Mouse (Mus musculus): Measurements from ENCODE around the gene Ikzf4. TPM values are rescaled to one million over a fixed set of nuclear protein-coding genes. Genes with fewer than 3 reads are reported as not detected.

Ikzf4 gene
- 0.04 TPM for polyA plus RNA-seq (2012; fragmentation: generic; extraction: Trizol)

DNA sequence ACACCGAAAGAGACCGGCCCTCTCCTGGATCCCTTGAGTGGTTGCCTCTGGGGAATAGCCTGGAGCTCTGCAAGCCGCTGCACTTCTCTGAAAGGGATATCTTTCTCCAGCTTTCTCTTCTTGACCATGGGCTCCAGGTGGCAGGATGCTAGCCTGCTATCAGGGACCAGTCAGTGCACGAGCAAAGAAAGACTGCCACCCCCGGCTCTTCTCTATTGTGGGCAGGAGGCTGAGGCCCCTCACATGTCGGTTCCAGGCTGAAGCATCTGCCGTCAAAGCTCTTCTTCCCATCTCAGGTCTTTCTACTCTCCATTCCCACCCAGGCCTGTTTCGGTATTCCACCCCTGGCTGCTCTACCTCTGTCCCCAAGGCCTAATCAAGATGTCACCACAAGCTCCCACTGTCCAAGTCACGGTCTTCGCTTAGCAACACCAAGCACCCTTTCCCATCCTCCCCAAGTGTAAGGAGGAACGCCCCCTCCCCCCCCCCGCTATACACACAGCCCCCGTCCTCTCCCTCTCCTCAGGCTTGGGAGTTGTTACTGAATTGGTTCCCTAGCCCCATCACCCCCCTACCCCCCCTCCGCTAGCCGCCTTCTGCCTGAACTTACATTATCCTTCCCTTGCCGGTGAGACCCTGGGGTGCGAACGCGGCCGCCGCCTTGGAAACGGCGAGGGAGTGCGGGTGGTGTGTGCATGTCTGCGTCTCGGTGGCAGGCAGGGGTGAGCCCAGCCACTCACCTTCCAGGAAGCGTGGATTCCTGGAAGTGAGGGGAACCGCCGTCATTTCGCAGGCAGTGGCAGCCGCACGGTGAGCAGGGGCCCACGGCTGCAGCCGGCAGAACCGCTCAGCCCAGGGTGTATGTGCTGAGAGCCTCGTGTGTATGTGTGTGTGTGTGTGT is at the start of gene Ikzf4:
TSS of gene Ikzf4 (minus strand) at position 881 of the 901 bp plus-strand sequence.
- Histone ChIP-seq H3ac (ENCODE audit: control insufficient read depth, insufficient read length) (no peak within 1 kb of the TSS), H3K4me3 (no peak within 1 kb of the TSS), H3K79me2 (ENCODE audit: control insufficient read depth, insufficient read depth) (no peaks in the 10 kb centered on the region), H3K4me2 (ENCODE audit: low read depth) (no peak within 1 kb of the TSS), H3K36me3 (ENCODE audit: control insufficient read depth, insufficient read depth) (no peaks in the 10 kb centered on the region), H3K27me3 (ENCODE audit: control insufficient read depth, insufficient read depth, insufficient read length) (peaks cover 14% of the 10 kb centered on the region)
- TF ChIP-seq MYOD1 (IDR thresholded peaks at IDR 0.05; ENCODE audit: control insufficient read depth in 1 of 3, insufficient read length in 2 of 3, low read depth in 2 of 3) = no peak
- TF ChIP-seq E2F4 (IDR thresholded peaks at IDR 0.05; ENCODE audit: insufficient read depth) = no peak
- TF ChIP-seq REST (IDR thresholded peaks at IDR 0.05; ENCODE audit: insufficient read depth, insufficient read length) = no peak
- no peak for TF ChIP-seq MAX (IDR thresholded peaks at IDR 0.05; ENCODE audit: low read depth)
- no peak for TF ChIP-seq CEBPB (IDR thresholded peaks at IDR 0.05; ENCODE audit: insufficient read depth, poor library complexity, severe bottlenecking)
- no peak for TF ChIP-seq USF1 (IDR thresholded peaks at IDR 0.05; ENCODE audit: low read depth)
- no peak for TF ChIP-seq SRF (IDR thresholded peaks at IDR 0.05; ENCODE audit: control insufficient read depth, insufficient read length, low read depth)

DNA sequence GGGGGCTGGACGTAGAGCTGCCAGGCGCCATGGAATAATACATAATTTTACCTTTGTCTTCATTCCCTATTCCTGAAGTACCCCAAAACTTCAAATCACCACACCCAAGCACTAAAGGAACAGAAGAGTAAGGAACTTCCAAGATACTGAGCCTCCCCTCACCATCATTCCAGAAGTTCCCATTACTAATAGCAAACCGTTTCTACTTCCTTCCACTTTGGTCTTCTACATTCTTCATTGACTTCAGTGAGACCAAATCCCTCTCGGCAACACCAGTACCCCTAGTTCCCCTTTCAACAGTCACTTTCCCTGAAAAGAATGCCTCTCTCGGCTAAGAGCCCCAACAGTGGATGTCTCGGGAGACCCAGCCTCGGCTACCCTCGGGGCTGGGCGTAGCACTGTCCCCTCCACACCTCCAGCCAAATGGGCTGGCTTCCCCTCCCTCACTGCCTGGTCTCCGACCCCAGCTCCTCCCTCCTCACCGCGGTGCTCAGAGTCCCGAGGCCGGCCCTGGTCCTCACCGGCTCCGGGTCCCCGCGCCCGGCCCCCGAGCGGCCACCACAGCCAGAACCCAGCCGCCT is 49.7 kb upstream of the Ikzf4 start:
- H3ac ChIP-seq (ENCODE audit: control insufficient read depth, insufficient read length) = peak overlapping the region; percentile 65
- peak overlapping the region; percentile 78 for H3K4me2 ChIP-seq (ENCODE audit: low read depth)
- H3K79me2 ChIP-seq (ENCODE audit: control insufficient read depth, insufficient read depth) = peaks cover 36% of the 10 kb centered on the region
- no peaks in the 10 kb centered on the region for H3K27me3 ChIP-seq (ENCODE audit: control insufficient read depth, insufficient read depth, insufficient read length)
- no peak for TF ChIP-seq TCF3 (IDR thresholded peaks at IDR 0.05; ENCODE audit: insufficient read length, low read depth)
- TF ChIP-seq MAX (IDR thresholded peaks at IDR 0.05; ENCODE audit: low read depth) = no peak
- TF ChIP-seq MYOD1 (IDR thresholded peaks at IDR 0.05; ENCODE audit: control insufficient read depth in 1 of 3, insufficient read length in 2 of 3, low read depth in 2 of 3) = no peak
- no peak for TF ChIP-seq CEBPB (IDR thresholded peaks at IDR 0.05; ENCODE audit: insufficient read depth, poor library complexity, severe bottlenecking)
- no peak for TF ChIP-seq MYOG (IDR thresholded peaks at IDR 0.05; ENCODE audit: control insufficient read depth in 1 of 3, insufficient read depth in 1 of 3, insufficient read length in 2 of 3, low read depth in 2 of 3)
- TF ChIP-seq POLR2AphosphoS2 (IDR thresholded peaks at IDR 0.05; ENCODE audit: insufficient read length, low read depth) = no peak
- H3K36me3 ChIP-seq (ENCODE audit: control insufficient read depth, insufficient read depth) = no peaks in the 10 kb centered on the region
- peak overlapping the region; percentile 76 for H3K4me3 ChIP-seq

- H3K4me3 ChIP-seq = peak overlapping the region; percentile 61
- peak overlapping the region; percentile 100 for H3K4me2 ChIP-seq (ENCODE audit: low read depth)
- no peaks in the 10 kb centered on the region for H3K27me3 ChIP-seq (ENCODE audit: control insufficient read depth, insufficient read depth, insufficient read length)
- H3K36me3 ChIP-seq (ENCODE audit: control insufficient read depth, insufficient read depth) = peaks cover 7% of the 10 kb centered on the region
- peak overlapping the region; percentile 28 for H3ac ChIP-seq (ENCODE audit: control insufficient read depth, insufficient read length)
- TF ChIP-seq E2F4 (IDR thresholded peaks at IDR 0.05; ENCODE audit: insufficient read depth) (no peak), SRF (IDR thresholded peaks at IDR 0.05; ENCODE audit: control insufficient read depth, insufficient read length, low read depth) (no peak), TCF3 (IDR thresholded peaks at IDR 0.05; ENCODE audit: insufficient read length, low read depth) (no peak), MYOD1 (IDR thresholded peaks at IDR 0.05; ENCODE audit: control insufficient read depth in 1 of 3, insufficient read length in 2 of 3, low read depth in 2 of 3) (no peak), MYOG (IDR thresholded peaks at IDR 0.05; ENCODE audit: control insufficient read depth in 1 of 3, insufficient read depth in 1 of 3, insufficient read length in 2 of 3, low read depth in 2 of 3) (no peak), POLR2A (IDR thresholded peaks at IDR 0.05; ENCODE audit: insufficient read length, low read depth) (no peak), MAX (IDR thresholded peaks at IDR 0.05; ENCODE audit: low read depth) (no peak), POLR2AphosphoS2 (IDR thresholded peaks at IDR 0.05; ENCODE audit: insufficient read length, low read depth) (no peak), REST (IDR thresholded peaks at IDR 0.05; ENCODE audit: insufficient read depth, insufficient read length) (no peak), TCF12 (IDR thresholded peaks at IDR 0.05; ENCODE audit: insufficient read depth, poor library complexity, severe bottlenecking) (no peak), USF1 (IDR thresholded peaks at IDR 0.05; ENCODE audit: low read depth) (no peak)
- H3K79me2 ChIP-seq (ENCODE audit: control insufficient read depth, insufficient read depth) = no peaks in the 10 kb centered on the region
Measured at GRCm38 (mm10) chr10:128674469-128675008, 28.7 kb upstream of the Ikzf4 start.

DNA sequence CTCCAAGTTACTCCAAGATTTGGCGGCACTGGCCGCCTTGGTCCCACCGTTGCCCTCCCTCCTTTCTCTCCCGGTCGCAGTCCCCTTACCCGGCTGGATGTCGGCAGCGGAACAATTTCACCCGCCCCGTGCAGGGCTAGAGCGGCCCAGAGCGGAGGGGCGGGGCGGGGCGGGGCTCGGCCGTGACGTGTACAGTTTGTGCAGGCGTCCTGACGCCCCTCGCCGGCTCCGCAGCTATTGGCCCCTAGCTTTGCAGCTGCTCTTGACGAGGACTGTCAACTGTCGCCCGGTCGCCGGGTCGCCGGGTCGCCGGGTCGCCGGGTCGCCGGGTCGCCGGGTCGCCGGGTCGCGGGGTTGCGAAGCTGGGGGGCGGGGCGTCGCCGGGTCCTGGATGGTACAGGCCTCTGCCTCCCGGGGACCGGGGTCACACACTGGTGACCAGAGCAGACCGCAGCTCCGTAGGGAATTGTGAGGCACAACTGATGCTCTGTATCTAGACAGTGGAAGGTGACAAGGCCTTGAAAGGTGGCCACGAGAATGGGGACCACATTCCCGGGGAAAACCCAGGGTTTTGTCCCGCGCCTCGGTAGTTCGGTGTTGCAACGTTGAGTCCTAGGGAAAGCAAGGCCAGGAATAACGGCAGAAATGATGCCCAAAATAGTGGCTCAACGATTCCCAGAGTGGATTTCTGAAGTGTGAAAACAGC is 28.1 kb upstream of the Ikzf4 start, which contains the start of gene Suox:
TSS of gene Suox (minus strand) at position 311 of the 706 bp plus-strand sequence.
- H3K79me2 ChIP-seq (ENCODE audit: control insufficient read depth, insufficient read depth) = no peaks in the 10 kb centered on the region
- peaks cover 4% of the 10 kb centered on the region for H3K36me3 ChIP-seq (ENCODE audit: control insufficient read depth, insufficient read depth)
- no peaks in the 10 kb centered on the region for H3K27me3 ChIP-seq (ENCODE audit: control insufficient read depth, insufficient read depth, insufficient read length)
- peak within 1 kb of the TSS; percentile 61 for H3K4me3 ChIP-seq
- H3ac ChIP-seq (ENCODE audit: control insufficient read depth, insufficient read length) = peak within 1 kb of the TSS; percentile 28
- TF ChIP-seq MYOD1 (IDR thresholded peaks at IDR 0.05; ENCODE audit: control insufficient read depth in 1 of 3, insufficient read length in 2 of 3, low read depth in 2 of 3) (peak in 1 of 3 experiments; percentile 66), MYOG (IDR thresholded peaks at IDR 0.05; ENCODE audit: control insufficient read depth in 1 of 3, insufficient read depth in 1 of 3, insufficient read length in 2 of 3, low read depth in 2 of 3) (peak in 2 of 3 experiments; percentile 32 to 56), POLR2A (IDR thresholded peaks at IDR 0.05; ENCODE audit: insufficient read length, low read depth) (peak; percentile 62), SRF (IDR thresholded peaks at IDR 0.05; ENCODE audit: control insufficient read depth, insufficient read length, low read depth) (no peak)
- H3K4me2 ChIP-seq (ENCODE audit: low read depth) = peak within 1 kb of the TSS; percentile 100

All from myocyte (in vitro differentiated cells).